Mouse (Mus musculus): ENCODE results near the gene Dtnbp1.

Gene Dtnbp1

GRCm38 (mm10) chr13:44906141-44906540 lies 95.8 kb downstream of the Dtnbp1 start:
- in situ Hi-C loops (cut with MboI, MseI), result no loop called here

GRCm38 (mm10) chr13:44904271-44904670 lies 97.7 kb downstream of the Dtnbp1 start:
- in situ Hi-C loops (cut with MboI, MseI), result no loop called here

- in situ Hi-C loops (cut with MboI, MseI), result no loop called here
Measured at GRCm38 (mm10) chr13:44903416-44903815, 98.5 kb downstream of the Dtnbp1 start.

- in situ Hi-C loops (cut with MboI, MseI), result no loop called here
Measured at GRCm38 (mm10) chr13:44902299-44902698, 99.6 kb downstream of the Dtnbp1 start.

- in situ Hi-C loops (cut with MboI, MseI), result no loop called here
Measured at GRCm38 (mm10) chr13:44896211-44896610, 105.7 kb downstream of the Dtnbp1 start.

GRCm38 (mm10) chr13:44891813-44892730 lies 109.9 kb downstream of the Dtnbp1 start:
- in situ Hi-C loops (cut with MboI, MseI), result no loop called here

- in situ Hi-C loops (cut with MboI, MseI), result no loop called here
Measured at GRCm38 (mm10) chr13:44890612-44891011, 111.3 kb downstream of the Dtnbp1 start.

- in situ Hi-C loops (cut with MboI, MseI), result no loop called here
Measured at GRCm38 (mm10) chr13:44886221-44886620, 115.7 kb downstream of the Dtnbp1 start.

GRCm38 (mm10) chr13:44881001-44881400 lies 120.9 kb downstream of the Dtnbp1 start:
- in situ Hi-C loops (cut with MboI, MseI), result no loop called here

GRCm38 (mm10) chr13:44876799-44877198 lies 125.1 kb downstream of the Dtnbp1 start:
- in situ Hi-C loops (cut with MboI, MseI), result no loop called here
